Mouse (Mus musculus): ENCODE measurements around the gene Galnt10. TPM values are rescaled to one million over a fixed set of nuclear protein-coding genes. Genes with fewer than 3 reads are reported as not detected.
"Not testable (repeated sequence)": the region's sequence is repeated elsewhere in the genome, so short reads cannot be mapped to it uniquely, and the experiment has no call there.

Gene Galnt10
- total and polyA plus RNA-seq, 3 experiments: 0.07 to 0.85 TPM; not detected in 1

DNA sequence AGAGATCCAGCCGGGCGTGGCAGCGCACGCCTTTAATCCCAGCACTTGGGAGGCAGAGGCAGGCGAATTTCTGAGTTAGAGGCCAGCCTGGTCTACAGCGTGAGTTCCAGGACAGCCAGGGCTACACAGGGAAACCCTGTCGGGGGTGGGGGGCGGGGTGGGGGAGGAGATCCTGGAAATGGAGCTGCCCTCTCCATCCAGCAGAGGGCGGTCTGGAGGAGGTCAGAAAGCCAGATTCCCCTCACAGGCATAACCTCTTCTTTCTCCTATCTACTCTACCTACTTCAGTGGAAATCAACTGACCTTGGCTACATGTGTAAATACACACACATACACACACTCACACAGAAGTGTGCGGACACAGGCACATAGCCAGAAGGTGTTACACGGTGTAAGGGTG lies 180.0 kb downstream of the Galnt10 start:
- not testable (repeated sequence) for H3K79me2 ChIP-seq (replicated peaks; ENCODE audit: control insufficient read depth, extremely low read depth, insufficient read depth, poor library complexity, severe bottlenecking)

DNA sequence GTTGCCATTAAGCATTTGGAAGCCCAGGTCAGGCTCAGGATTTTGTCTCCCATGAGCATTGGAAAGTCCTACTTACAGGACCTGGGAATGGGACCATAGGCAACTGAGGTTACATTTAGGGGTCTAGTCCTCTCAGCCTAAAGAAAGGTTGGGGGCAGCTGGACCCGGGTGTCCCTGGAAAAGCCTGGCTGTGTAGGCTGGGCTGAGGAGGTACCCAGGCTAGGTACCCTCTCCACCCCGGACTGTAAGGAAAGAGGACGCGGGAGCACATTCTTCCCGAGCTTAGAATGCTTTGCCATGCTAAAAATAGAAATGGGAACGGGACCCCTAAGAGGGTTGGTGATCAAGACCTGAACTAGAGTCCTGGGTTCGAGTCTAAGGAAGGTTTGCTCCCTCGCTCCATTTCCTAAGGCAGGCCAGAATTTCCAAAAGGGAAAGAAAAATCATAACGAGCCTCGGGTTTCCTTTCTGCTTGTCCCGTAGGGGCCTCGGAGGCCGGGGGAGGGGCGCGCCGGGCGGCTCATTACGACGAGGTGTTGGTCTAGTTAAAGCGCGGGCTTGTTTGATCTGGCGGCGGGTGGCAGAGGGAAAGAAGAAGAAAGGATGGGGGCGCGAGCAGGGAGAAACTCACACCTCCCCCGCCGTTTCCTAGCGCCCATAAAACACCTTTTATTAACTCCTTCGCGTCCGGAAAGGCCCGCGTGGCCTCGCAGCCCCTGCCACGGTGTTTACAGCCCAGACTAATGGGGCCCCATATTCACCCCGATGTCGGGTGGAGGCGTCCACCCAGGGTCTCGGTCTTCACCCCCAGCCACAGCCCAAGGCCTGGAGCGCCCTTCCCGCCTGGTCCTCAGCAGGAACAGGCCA lies 182.0 kb downstream of the Galnt10 start:
- Histone ChIP-seq H3K4me1 (ENCODE audit: control insufficient read depth in 1 of 2, insufficient read depth in 2 of 2) (no peaks in the 10 kb centered on the region), H3K36me3 (replicated peaks in 1 of 2; ENCODE audit: control insufficient read depth in 1 of 2, insufficient read depth in 1 of 2, low read length in 1 of 2) (no peaks in the 10 kb centered on the region), H3K27me3 (replicated peaks) (peaks cover 68% of the 10 kb centered on the region), H3K4me2 (ENCODE audit: insufficient read depth, low read depth, poor library complexity, severe bottlenecking) (peak overlapping the region; percentile 27; the same call in 1 of the 2 replicates), H3K79me2 (replicated peaks; ENCODE audit: control insufficient read depth, extremely low read depth, insufficient read depth, poor library complexity, severe bottlenecking) (no peaks in the 10 kb centered on the region), H3K9me3 (replicated peaks; ENCODE audit: low read length) (no peaks in the 10 kb centered on the region), H3K9ac (ENCODE audit: insufficient read depth, low read depth) (no peak overlapping the region), H3K4me3 (replicated peaks in 1 of 3; ENCODE audit: low read depth in 2 of 3, low read length in 2 of 3, poor library complexity in 1 of 3) (no peak overlapping the region), H3K27ac (ENCODE audit: insufficient read depth, low read depth) (no peak overlapping the region)
- TF ChIP-seq TBP (conservative IDR thresholded peaks at IDR 0.05; ENCODE audit: low read depth, low read length) (no peak), IRF4 (IDR thresholded peaks at IDR 0.05; ENCODE audit: low read depth, low read length) (no peak), ZMIZ1 (IDR thresholded peaks at IDR 0.05; ENCODE audit: low read depth, low read length) (no peak), USF2 (conservative IDR thresholded peaks at IDR 0.05; ENCODE audit: low read depth, low read length) (no peak), ZNF384 (IDR thresholded peaks at IDR 0.05; ENCODE audit: low read depth, low read length) (no peak), NRF1 (IDR thresholded peaks at IDR 0.05; ENCODE audit: low read depth, low read length) (no peak), NELFE (IDR thresholded peaks at IDR 0.05; ENCODE audit: low read depth, low read length) (no peak), TCF12 (IDR thresholded peaks at IDR 0.05; ENCODE audit: low read depth, low read length) (no peak), GABPA (IDR thresholded peaks at IDR 0.05; ENCODE audit: insufficient replicate concordance, low read depth, low read length) (no peak), RAD21 (IDR thresholded peaks at IDR 0.05; ENCODE audit: low read depth, low read length) (no peak), MAZ (IDR thresholded peaks at IDR 0.05; ENCODE audit: low read depth, low read length) (no peak), ETS1 (conservative IDR thresholded peaks at IDR 0.05; ENCODE audit: low read depth, low read length) (no peak), KAT2A (IDR thresholded peaks at IDR 0.05; ENCODE audit: insufficient replicate concordance, low read length) (no peak)
- dilution Hi-C loops (cut with MboI; ENCODE audit: extremely low pct_ligation_motif_present, extremely low pct_unique_long_range_greater_than_20kb, low sequenced_read_pairs): no loop called here
- in situ Hi-C loops (cut with MboI; ENCODE audit: low pct_ligation_motif_present, low pct_unique_long_range_greater_than_20kb, low sequenced_read_pairs): no loop called here
- DNase-seq (ENCODE audit: extremely low read depth): no peak

More for the DNA sequence above, 180.0 kb downstream of the Galnt10 start:
- H3K4me1 ChIP-seq (ENCODE audit: control insufficient read depth in 1 of 2, insufficient read depth in 2 of 2); H3K4me2 ChIP-seq (ENCODE audit: insufficient read depth, low read depth, poor library complexity, severe bottlenecking); in situ Hi-C loops (cut with MboI; ENCODE audit: low pct_ligation_motif_present, low pct_unique_long_range_greater_than_20kb, low sequenced_read_pairs); H3K27ac ChIP-seq (ENCODE audit: insufficient read depth, low read depth); H3K9me3 ChIP-seq (replicated peaks; ENCODE audit: low read length); dilution Hi-C loops (cut with MboI; ENCODE audit: extremely low pct_ligation_motif_present, extremely low pct_unique_long_range_greater_than_20kb, low sequenced_read_pairs); H3K4me3 ChIP-seq (replicated peaks in 1 of 3; ENCODE audit: low read depth in 2 of 3, low read length in 2 of 3, poor library complexity in 1 of 3); H3K9ac ChIP-seq (ENCODE audit: insufficient read depth, low read depth); H3K36me3 ChIP-seq (replicated peaks in 1 of 2; ENCODE audit: control insufficient read depth in 1 of 2, insufficient read depth in 1 of 2, low read length in 1 of 2): not testable (repeated sequence)
- H3K27me3 ChIP-seq (replicated peaks): peaks cover 52% of the 10 kb centered on the region
- TF ChIP-seq CTCF (conservative IDR thresholded peaks at IDR 0.05 in 1 of 2, IDR thresholded peaks at IDR 0.05 in 1 of 2; ENCODE audit: low read depth in 2 of 2, low read length in 2 of 2): peak in 1 of 2 experiments; percentile 60; a peak in 3 of 4 replicates
- peak; percentile 53 for TF ChIP-seq SMC3 (IDR thresholded peaks at IDR 0.05; ENCODE audit: low read depth, low read length)
- TF ChIP-seq RAD21 (IDR thresholded peaks at IDR 0.05; ENCODE audit: low read depth, low read length): peak; percentile 12
- peak; percentile 40 for DNase-seq (ENCODE audit: extremely low read depth)
